Mouse (Mus musculus) frontal cortex, postnatal 14 days (tissue): ENCODE results near the gene Stxbp1.
A peak's percentile ranks its signal among the peaks of the same experiment; 100 is the strongest.
"Not testable (repeated sequence)": the region's sequence is repeated elsewhere in the genome, so short reads cannot be mapped to it uniquely, and the experiment has no call there.

Experiments used
- DNase-seq, 2 experiments: peaks; one replicate each; pipeline ENCODE4 v3.0.0; 2022; ENCODE audit warnings: low spot score in 2 of 2

Gene Stxbp1

GRCm38 (mm10) chr2:32874951-32875674 lies 28.1 kb upstream of the Stxbp1 start:
- DNase-seq: no peak

DNA sequence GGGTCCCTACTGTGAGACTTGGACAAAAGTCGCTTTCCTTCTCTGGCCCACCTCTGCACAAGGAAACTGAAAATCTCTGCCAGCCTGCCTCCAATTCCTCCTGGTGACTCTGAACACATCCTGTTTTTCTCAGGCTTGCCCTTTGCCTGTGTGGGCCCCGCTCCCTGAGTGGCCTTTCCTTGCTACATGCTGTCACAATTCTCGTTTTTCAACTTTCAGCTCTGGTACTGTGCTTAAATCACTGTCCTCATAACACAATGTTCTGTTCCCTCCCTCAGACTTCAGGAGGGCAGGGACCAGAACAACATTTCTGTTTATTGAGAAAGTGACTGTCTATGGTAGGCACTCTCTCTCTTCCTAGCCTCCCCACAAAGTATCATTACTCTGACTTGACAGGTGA lies 27.0 kb upstream of the Stxbp1 start:
- DNase-seq: no peak

GRCm38 (mm10) chr2:32870275-32871100 lies 23.4 kb upstream of the Stxbp1 start:
- no peak for DNase-seq

GRCm38 (mm10) chr2:32869721-32870274 lies 22.8 kb upstream of the Stxbp1 start:
- no peak for DNase-seq

DNA sequence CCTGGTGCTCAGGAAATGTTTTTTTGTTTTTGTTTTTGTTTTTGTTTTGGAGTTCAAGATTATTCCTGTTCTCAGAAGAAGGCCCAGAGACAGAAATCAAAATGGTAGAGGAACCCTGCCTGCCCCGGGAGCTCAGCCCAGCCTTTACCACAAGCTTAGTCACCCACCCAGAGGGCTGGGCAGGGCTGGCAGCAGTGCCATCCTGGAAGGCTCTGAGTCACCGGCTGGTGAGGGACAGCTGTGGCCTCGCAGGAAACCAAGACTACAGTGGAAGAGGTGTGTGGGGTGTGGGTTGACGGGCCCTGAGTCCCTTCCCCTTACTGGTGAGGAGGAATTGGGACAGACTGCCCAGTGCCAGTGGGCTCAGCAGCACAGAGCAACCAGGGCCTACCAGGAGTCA lies 20.3 kb upstream of the Stxbp1 start:
- DNase-seq: no peak

DNA sequence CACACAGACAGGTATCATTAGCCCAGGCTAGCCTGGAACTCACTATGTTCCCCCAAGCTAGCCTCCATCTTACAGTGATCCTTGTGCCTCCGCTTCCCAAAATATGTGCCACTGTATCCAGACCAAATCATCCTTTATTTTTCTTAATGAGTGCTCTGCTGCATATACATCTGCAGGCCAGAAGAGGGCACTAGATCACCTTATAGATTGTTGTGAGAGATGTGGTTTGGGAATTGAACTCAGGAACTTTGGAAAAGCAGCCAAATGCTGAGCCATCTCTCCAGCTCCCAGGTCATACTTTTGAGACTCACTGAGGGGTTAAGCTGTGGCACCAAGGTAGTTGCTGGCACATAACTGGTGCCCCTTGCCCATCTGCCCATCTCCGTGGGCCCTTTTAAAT lies 17.7 kb upstream of the Stxbp1 start:
- no peak for DNase-seq

DNA sequence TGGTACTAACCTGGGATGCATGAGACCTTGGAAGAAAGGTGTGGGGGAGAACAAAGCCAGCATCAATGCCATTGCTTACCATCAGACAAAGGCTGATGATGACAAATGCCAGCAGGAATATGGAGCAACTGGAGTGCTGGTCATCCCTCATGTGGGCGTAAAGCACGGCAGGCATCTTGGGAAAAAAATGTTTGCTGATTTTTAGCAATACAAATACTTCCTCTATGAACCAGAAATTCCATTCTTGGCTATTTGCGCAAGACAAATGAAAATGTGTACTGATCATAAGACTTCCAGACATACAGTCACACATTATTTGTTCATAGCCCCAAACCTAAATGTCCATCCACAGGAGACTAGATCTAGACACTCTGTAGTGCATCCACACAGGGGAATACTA lies 16.3 kb upstream of the Stxbp1 start:
- DNase-seq: no peak

GRCm38 (mm10) chr2:32860799-32861198 lies 13.8 kb upstream of the Stxbp1 start:
- DNase-seq: no peak

- no peak for DNase-seq
These were observed 12.6 kb upstream of the Stxbp1 start for GRCm38 (mm10) chr2:32859622-32860012.

DNA sequence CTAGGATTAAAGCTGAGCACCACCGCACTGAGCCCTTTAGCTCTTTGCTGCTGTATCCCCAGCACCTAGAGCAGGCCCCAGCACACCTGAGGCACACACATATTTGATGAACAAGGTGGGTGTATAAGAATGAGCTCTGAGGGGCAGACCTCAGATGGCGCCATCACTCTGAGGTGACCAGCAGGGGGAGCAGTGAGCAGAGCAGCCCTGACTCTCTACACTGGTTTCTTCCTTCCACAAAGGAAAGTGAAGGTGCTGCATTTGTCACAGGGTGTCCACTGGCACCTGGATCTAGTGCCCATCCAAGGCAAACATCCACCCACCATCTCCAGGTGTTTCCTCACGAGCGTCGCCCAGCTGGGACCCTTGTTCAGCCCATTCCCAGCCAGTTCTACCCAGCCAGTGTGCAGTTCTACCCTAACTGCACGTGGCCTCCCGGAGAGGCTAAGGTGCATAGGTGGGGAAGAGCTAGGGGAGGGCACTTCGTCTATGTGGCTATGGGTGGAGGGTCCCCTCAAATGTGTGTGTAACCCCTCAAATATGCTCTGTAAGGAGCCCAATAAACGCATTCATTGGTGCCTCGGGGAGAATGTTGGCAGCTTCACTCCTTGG lies 12.1 kb upstream of the Stxbp1 start:
- DNase-seq: no peak

DNA sequence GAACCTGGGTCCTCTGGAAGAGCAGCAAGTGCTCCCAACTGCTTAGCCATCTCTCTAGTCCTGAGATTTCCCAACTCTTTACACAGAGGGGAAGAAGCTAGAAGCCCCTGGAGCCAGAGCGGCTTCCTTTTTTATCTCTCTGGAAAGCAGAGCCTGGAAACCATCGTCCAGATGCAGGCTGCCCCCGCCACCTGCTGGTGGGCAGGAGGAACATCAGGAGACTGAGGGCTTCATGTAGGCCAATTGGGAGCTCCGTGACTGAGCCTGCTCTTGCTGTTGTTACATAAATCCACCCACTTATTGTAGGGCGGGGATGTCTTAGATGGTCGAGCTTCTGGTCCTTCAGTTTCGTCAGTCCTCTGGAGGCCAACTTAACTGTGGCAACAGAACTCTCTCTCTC lies 10.5 kb upstream of the Stxbp1 start:
- DNase-seq: peak; percentile 44 to 65

DNA sequence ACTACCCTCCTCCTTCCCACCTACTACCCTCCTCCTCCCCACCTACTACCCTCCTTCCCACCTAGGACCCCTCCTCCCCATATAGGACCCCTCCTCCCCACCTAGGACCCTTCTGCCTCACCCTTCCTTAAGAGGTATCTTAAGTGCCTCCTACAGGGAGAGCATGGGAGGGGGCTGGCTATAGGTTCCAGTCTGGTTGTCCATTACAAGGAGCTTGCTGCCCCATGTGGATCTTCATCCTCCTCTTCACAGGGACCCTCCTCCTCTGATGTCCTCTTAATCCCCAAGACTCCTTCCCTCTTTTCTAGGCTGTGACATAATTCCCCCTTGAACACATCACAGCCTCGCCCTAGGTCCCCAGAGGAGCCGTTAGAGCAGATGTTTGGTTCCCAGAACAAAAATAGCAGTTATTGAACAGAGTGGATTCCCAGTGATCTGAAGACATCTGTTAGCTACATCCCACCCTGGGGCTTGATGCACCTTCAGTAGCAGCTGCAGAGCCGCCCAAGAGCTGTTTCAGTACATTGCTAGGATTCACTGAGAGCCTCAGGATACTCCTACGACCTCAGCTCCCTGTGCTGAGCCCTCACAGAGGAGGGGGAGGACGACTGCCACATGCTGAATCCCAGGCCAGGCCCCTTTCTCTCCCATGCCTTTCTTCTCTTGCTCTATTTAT lies 8.9 kb upstream of the Stxbp1 start:
- DNase-seq: no peak

GRCm38 (mm10) chr2:32855046-32855785 lies 8.2 kb upstream of the Stxbp1 start:
- DNase-seq: no peak

DNA sequence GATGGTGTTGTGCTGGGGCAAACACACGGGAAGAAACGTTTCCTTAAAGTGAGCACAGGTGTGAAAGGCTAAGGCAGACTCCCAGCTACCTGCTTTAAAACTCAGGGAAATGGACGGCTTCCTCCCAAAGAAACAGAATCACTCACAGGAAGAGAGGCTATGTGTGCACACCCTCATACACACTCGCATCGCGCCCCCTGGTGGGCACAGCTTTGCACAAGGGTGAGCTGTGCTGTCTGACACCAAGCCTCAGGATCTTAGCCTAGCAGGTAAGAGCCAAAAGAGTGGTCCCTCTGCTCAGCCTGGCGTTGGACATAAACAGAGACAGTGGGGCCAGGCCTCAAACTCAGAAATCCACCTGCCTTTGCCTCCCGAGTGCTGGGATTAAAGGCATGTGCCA lies 7.2 kb upstream of the Stxbp1 start:
- peak; percentile 58 to 85 for DNase-seq

DNA sequence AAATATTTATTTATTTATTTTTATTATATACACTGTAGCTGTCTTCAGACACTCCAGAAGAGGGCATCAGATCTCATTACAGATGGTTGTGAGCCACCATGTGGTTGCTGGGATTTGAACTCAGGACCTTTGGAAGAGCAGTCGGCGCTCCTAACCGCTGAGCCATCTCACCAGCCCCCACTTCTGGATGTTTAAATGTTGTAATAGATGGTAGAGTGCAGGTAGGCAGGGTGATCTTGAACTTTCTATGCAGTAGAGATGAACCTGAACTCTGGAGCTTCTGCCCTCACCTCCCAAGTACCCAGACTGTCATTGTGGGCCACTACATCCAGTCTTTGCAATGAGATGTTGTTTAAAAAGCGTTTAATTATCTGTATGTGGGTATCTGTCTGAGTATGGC lies 6.7 kb upstream of the Stxbp1 start:
- not testable (repeated sequence) for DNase-seq

DNA sequence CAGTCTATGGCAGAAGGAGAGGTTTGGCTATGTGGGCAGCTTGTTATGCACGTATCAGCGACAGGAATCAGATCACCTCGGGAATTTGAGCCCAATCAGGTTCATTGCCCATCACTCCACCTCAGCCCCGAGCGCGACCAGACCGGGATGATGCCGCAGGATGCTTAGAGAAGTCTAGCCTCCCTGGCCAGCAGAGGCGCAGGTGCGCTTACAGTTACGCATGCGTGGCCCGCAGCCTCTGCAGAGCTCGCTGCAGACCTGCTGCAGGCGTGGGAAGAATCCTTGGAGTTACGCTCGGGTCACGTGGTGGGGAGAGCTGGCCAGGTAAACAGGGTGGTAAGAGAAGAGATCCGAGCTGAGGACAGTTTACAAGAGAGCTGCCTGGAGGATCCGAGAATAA lies 5.1 kb upstream of the Stxbp1 start:
- peak; percentile 60 to 61 for DNase-seq

- DNase-seq: no peak
These were observed 400 bp upstream of the Stxbp1 start for GRCm38 (mm10) chr2:32847468-32847821.

DNA sequence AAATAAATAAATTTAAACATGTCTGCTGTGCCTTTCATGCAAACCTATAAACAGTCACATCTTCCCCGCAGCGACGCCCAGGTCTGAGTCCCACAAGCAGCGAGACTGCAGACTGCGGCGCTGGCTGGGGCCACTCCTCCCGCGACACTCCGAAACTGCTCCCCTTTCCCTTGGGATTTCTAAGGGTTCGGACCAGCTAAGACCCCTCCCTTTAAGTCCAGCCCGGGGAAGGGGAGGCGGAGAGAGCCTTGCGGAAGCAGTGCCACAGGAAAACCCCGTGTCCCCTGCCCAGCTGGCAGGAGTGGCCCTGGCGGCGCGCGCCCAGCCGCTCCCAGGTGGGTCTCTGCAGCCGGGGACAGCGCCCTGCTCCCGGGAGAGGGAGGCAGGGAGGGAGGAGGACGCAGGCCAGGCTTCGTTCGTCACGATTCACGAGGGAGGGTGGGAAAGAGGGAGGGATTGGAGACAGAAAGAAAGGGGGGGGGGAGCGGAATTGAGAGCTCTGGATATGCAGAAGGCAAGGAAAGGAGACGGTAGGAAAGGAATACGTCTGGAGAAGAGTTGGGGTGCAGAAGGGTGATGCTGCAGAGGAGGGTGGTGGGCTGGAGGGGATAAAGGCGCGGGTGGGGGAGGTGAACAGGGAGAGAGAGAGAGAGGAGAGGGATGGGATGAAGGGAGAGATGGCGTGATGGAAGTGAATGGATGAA lies 792 bp downstream of the Stxbp1 start:
- DNase-seq: peak; percentile 62

DNA sequence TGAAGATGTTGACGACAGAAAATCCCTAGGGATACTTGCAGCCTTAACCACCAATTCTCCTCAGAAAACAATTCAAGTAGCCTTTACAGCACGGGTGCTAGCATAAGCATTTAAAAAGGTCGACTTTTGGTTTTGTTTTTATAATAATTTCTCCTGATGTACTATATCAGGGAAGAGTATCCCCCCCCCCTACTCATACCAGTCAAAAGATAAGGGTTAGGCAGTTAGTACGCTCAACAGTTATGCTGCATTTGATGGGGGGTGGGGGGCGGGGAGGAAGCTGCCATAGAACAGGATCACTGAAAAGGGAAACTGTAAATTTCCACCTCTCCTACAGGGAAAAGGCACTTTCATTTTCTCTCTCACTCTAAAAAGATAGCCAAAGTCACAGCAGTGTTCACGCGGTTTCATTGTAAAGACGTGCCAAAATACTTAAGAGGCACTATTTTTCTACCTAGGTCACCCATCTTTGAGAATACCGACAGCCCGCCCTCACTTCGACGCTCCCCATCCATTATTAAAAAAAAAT lies 1.4 kb downstream of the Stxbp1 start:
- DNase-seq: no peak

GRCm38 (mm10) chr2:32842558-32842957 lies 4.5 kb downstream of the Stxbp1 start:
- no peak for DNase-seq
